Mouse (Mus musculus) testis, adult 2 months (tissue): ENCODE measurements around the gene Vmn2r24. TPM values are rescaled to one million over a fixed set of nuclear protein-coding genes. Genes with fewer than 3 reads are reported as not detected.
A peak's percentile ranks its signal among the peaks of the same experiment; 100 is the strongest.
"Not testable (repeated sequence)": the region's sequence is repeated elsewhere in the genome, so short reads cannot be mapped to it uniquely, and the experiment has no call there.

ENCODE experiments used
- H3K27ac ChIP-seq: fragments of 200-500 bp; 2 replicates; pipeline ENCODE4 v1.5.1; 2012; ENCODE audit warnings: low read depth, low read length; ENCODE audit not compliant: control insufficient read depth, insufficient read depth
- H3K27me3 ChIP-seq: fragments of 200-500 bp; 2 replicates; pipeline ENCODE4 v1.6.1; 2012; ENCODE audit warnings: mild to moderate bottlenecking, low read length, moderate library complexity; ENCODE audit not compliant: control insufficient read depth, insufficient read depth
- H3K36me3 ChIP-seq: fragments of 200-500 bp; 2 replicates; pipeline ENCODE4 v1.6.1; 2012; ENCODE audit warnings: mild to moderate bottlenecking, low read length; ENCODE audit not compliant: control insufficient read depth, insufficient read depth
- H3K4me1 ChIP-seq: fragments of 200-500 bp; 2 replicates; pipeline ENCODE4 v1.6.1; 2012; ENCODE audit warnings: low read length; ENCODE audit not compliant: control insufficient read depth, insufficient read depth
- H3K4me3 ChIP-seq: fragments of 200-500 bp; 2 replicates; pipeline ENCODE4 v1.5.1; 2012; ENCODE audit warnings: low read depth, mild to moderate bottlenecking, low read length, moderate library complexity, mixed read lengths; ENCODE audit not compliant: control insufficient read depth
- CTCF ChIP-seq: fragments of 200-500 bp; IDR thresholded peaks from 2 replicates; pipeline ENCODE4 v1.5.1; 2012; ENCODE audit warnings: low read depth, mild to moderate bottlenecking, inconsistent platforms, low read length, moderate library complexity; ENCODE audit not compliant: control insufficient read depth, insufficient read depth, insufficient replicate concordance
- POLR2A ChIP-seq: fragments of 200-500 bp; IDR thresholded peaks from 2 replicates; pipeline ENCODE4 v1.6.1; 2012; ENCODE audit warnings: low read depth, mild to moderate bottlenecking, inconsistent platforms, low read length, moderate library complexity; ENCODE audit not compliant: control insufficient read depth
- polyA plus RNA-seq: library from polyadenylated mRNA; depleted of rRNA; stranded (reverse); fragments of >200 nt; gene quantifications from 2 replicates; pipeline ENCODE4 v1.2.3, GENCODE M21; 2012; rRNA removed

The Vmn2r24 gene
- not detected in 2 replicates for polyA plus RNA-seq

DNA sequence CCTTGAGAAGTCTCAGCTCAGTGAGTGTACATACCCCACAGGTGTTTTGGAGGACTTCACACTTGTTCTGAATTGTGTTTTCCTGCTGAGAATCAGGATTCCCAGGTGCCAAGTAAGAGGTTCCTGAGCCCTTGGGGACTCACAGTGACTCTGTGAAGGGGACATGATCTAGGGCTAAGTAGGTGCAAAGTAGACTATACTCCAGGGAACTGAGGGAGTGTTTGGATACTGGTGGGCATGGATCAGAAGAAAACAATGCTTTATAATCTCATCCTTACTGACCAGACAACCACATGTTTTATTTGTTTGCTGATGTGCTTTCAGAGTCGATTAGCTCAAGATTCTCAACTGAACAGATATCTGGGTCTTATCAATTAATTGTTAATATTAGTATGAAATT is at the start of gene Vmn2r24:
Gene Vmn2r24 (plus strand): TSS at position 301 of the 400 bp plus-strand sequence.
- TF ChIP-seq POLR2A: no peak
- no peak for TF ChIP-seq CTCF
- no peaks in the 10 kb centered on the region for H3K27me3 ChIP-seq

DNA sequence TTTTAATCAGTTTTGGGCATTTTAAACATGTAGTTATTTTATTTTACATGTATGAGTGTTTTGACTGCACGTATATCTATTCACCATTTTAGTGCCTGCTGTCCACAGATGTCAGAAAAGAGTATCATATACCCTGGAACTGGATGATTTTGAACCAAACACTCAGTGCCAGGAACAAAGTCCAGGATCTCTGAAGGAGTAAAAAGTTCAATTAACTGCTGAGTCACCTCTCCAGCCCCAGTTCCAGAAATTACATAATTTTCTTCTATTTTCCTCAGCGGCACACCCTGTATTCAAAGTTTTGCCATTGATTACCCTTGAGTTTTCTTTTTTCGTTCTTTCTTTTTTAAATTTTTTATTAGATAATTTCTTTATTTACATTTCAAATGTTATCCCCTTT is 8.6 kb upstream of the Vmn2r24 start:
- no peak for TF ChIP-seq POLR2A
- no peak for TF ChIP-seq CTCF
- no peaks in the 10 kb centered on the region for H3K27me3 ChIP-seq
- H3K27ac ChIP-seq: no peak overlapping the region
- no peak overlapping the region for H3K4me3 ChIP-seq
- H3K36me3 ChIP-seq: no peaks in the 10 kb centered on the region
- H3K4me1 ChIP-seq: no peaks in the 10 kb centered on the region

More for the DNA sequence above, at the start of gene Vmn2r24:
- Histone ChIP-seq H3K4me3 (no peak within 1 kb of the TSS), H3K27ac (no peak within 1 kb of the TSS), H3K4me1 (no peaks in the 10 kb centered on the region), H3K36me3 (no peaks in the 10 kb centered on the region)

DNA sequence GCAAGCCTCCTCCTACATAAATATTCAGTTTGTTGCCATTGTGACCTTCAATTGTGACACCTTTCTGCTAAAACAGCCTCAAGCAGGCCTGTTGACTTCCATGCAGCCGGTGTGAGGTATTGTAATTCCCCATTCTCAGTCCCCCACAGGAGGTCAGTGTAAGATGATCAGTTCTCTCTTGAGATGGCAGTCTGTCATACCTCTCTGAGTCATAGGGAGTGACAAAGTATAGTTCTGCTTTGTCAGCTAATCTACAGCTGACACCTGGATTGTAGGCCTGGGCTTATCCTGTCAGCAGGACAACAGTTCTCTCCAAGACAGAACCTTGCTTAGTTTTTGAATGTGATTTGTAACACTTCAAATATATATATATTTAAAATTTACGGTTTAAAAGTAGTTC is 6.2 kb downstream of the Vmn2r24 start:
- Histone ChIP-seq H3K27me3 (no peaks in the 10 kb centered on the region), H3K36me3 (no peaks in the 10 kb centered on the region), H3K27ac (no peak overlapping the region), H3K4me1 (no peaks in the 10 kb centered on the region), H3K4me3 (no peak overlapping the region)
- TF ChIP-seq CTCF (no peak), POLR2A (no peak)

DNA sequence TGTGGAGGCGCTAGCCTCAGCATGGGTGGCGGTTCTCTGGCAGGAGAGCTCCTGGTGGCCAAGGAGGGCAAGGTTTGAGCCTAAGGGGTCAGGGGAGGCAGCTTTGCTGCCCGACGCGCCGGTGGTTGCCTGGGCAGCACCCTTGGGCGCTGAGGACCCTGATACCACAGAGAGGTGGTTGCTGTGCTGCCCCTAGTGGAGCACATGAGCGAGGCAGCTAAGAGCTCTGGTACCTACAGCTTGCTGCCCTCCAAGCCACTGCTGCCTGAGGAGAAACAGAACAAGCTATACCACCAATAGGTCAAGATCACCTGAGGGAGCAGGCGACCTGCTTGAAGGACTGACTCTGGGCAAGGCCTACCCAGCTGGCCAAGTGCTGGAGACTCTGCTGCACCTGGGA is 15.1 kb downstream of the Vmn2r24 start:
- TF ChIP-seq POLR2A: no peak
- peak; percentile 40; the same call in 1 of the 2 replicates for TF ChIP-seq CTCF
- H3K36me3 ChIP-seq: no peaks in the 10 kb centered on the region
- H3K27me3 ChIP-seq: no peaks in the 10 kb centered on the region
- H3K27ac ChIP-seq: no peak overlapping the region
- no peaks in the 10 kb centered on the region for H3K4me1 ChIP-seq
- H3K4me3 ChIP-seq: no peak overlapping the region

DNA sequence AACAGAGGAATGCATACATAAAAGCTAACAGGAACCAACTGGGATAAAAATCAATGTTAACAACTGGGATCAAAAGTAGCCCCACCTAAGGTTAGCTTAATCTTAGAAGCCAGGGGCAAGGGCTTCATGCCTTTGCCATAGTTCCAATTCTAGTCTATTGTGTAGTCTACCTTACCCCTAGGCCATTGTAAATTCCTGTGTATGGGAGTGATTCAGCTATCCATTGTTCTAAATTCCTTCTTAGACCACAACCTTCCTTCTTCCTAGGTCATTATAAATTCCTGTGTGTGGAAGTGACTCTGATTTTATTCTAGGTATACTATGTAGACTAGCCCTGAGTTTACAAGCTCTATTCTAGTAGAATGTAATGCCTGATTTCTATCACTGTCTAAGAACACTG is 31.6 kb downstream of the Vmn2r24 start:
- not testable (repeated sequence) for H3K27ac ChIP-seq, H3K36me3 ChIP-seq, H3K4me3 ChIP-seq, H3K4me1 ChIP-seq, H3K27me3 ChIP-seq

DNA sequence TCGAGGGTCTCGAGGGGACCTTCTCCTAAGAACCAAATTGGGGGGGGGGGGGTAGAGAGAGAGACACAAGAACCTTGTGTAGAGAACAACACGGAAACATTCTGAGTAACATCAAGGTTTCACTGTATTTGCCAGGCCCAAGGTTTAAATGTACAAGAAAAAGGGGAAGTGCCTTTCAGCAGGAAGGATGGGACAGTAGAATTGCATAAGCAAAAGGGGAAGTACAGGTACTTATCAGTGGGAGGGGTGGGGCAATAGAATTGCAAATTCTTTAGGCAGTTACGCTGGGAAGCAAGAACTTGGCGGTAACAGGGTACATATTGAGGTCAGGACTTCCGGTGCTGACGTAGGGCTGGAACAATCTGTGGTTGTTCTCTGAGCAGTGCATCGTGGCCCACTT is 41.3 kb downstream of the Vmn2r24 start:
- no peaks in the 10 kb centered on the region for H3K27me3 ChIP-seq
- TF ChIP-seq CTCF (no peak), POLR2A (no peak)

DNA sequence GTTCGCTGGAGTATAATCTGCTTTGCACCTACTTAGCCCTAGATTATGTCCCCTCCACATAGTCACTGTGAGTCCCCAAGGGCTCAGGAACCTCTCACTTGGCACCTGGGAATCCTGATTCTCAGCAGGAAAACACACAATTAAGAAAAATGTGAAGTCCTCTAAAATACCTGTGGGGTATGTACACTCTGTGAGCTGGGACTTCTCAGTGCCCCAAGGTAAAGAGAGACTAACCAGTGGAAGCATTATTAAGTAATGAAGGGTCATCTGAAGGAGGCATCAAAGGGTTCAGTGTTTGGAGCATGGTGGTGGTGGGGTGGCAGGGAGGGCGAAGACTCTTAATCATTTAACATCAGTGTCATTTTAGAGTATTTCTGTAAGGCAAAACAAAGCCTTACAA is 74.7 kb downstream of the Vmn2r24 start, which contains the start of gene Vmn2r25:
Gene Vmn2r25 (minus strand): TSS at position 101 of the 400 bp plus-strand sequence.
- not testable (repeated sequence) for H3K4me3 ChIP-seq, H3K27ac ChIP-seq, H3K36me3 ChIP-seq, H3K4me1 ChIP-seq, H3K27me3 ChIP-seq

More for the DNA sequence above, 41.3 kb downstream of the Vmn2r24 start:
- Histone ChIP-seq H3K27ac (no peak overlapping the region), H3K36me3 (no peaks in the 10 kb centered on the region), H3K4me3 (no peak overlapping the region), H3K4me1 (no peaks in the 10 kb centered on the region)

Other genes with a start within 250 kb of the Vmn2r24 start
- gene Vmn2r21, start 245.5 kb upstream of the Vmn2r24 start, polyA plus RNA-seq: not detected in 2 replicates
- not detected in 2 replicates for gene Vmn2r22, start 128.2 kb upstream of the Vmn2r24 start, polyA plus RNA-seq
- not detected in 2 replicates for gene Vmn2r23, start 76.2 kb upstream of the Vmn2r24 start, polyA plus RNA-seq
- gene Vmn2r25, start 74.6 kb downstream of the Vmn2r24 start, polyA plus RNA-seq: not detected in 2 replicates
- 0.05 and 0.08 TPM in 2 replicates for gene Vmn2r26, start 245.7 kb downstream of the Vmn2r24 start, polyA plus RNA-seq